Mouse (Mus musculus) C2C12 (cell line): Measurements from ENCODE around the gene Card9.

Source experiments
- CEBPB ChIP-seq: IDR thresholded peaks from one replicate; pipeline ENCODE4 v1.6.1; 2011; ENCODE audit warnings: low read depth, mild to moderate bottlenecking, control low read depth, moderate library complexity
- MYOG ChIP-seq: IDR thresholded peaks from one replicate; pipeline ENCODE4 v1.6.1; 2011; ENCODE audit not compliant: control insufficient read depth, insufficient read length; ENCODE audit errors: extremely low read depth

GRCm38 (mm10) chr2:26402265-26402664, 41.5 kb upstream of the Card9 start:
- no peak for TF ChIP-seq CEBPB
- TF ChIP-seq MYOG: no peak
